ENCODE assay signal across 9 mouse cellular contexts in the genomic region with DNA sequence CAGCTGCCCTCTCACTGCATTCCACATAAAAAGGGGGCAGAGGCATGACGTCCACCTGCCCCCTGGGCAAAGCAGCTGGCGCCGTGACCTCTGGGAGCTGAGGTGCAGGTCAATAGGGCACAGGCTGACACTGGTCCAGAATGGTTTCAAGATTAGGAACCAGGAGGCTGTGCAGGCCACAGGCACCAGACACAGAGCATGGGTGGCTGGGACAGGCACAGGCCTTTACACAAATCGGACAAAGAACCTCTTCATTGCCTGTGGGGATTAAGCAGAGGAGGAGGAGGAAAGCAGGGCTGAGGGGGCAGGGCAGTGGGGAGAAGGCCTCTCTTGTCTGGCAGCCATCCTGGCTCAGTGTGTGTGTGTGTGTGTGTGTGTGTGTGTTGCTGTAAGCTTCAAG. TPM values are rescaled to one million over a fixed set of nuclear protein-coding genes. Genes with fewer than 3 reads are reported as not detected.
DNase-seq lines count a peak whose midpoint lies in the region; ATAC-seq and TF ChIP-seq lines count a peak whose summit lies in the region.
"Had no signal": no experiment of that assay in that cellular context is flagged by ENCODE, and none has a peak within 500 bp of the region (broad histone marks: within the 10 kb centered on the region; RNA-seq: fewer than 3 reads in every experiment).

No protein-coding gene starts in this region.

- H3K27ac ChIP-seq in neural tube, embryonic 11.5 days (ENCODE audit: low read depth, low read length) = no peak overlapping the region
- H3K27ac ChIP-seq in forebrain, embryonic 13.5 days = peak overlapping the region; percentile 49
- H3K27ac ChIP-seq in olfactory bulb, adult 2 months (ENCODE audit: insufficient read depth, low read depth, low read length) = 0 out of 2 replicates have a peak overlapping the region, but pooled peaks have one; percentile 18
- H3K27ac ChIP-seq: lung, embryonic 15.5 days had no signal

- no peaks in the 10 kb centered on the region for H3K9me3 ChIP-seq in neural tube, embryonic 11.5 days (ENCODE audit: control insufficient read depth, low read length)
- no peaks in the 10 kb centered on the region for H3K9me3 ChIP-seq in forebrain, embryonic 13.5 days (replicated peaks)
- H3K9me3 ChIP-seq: lung, embryonic 15.5 days had no signal

- 53% methylated on average over 4 of the region's 4 CpGs for WGBS in neural tube, embryonic 11.5 days
- 25% methylated on average over 4 of the region's 4 CpGs for WGBS in forebrain, embryonic 13.5 days
- 55% methylated on average over 4 of the region's 4 CpGs for WGBS in olfactory bulb, adult 2 months

- intact Hi-C loops in heart, postnatal 14 days (cut with DNase I) = no loop called here

- no peak overlapping the region for H3K4me2 ChIP-seq in neural tube, embryonic 11.5 days (ENCODE audit: low read depth)
- H3K4me2 ChIP-seq in forebrain, embryonic 13.5 days = no peak overlapping the region
- H3K4me2 ChIP-seq: lung, embryonic 15.5 days had no signal

- no peak for TF ChIP-seq POLR2A in olfactory bulb, adult 2 months (IDR thresholded peaks at IDR 0.05; ENCODE audit: insufficient read depth, low read depth, low read length)

- H3K36me3 ChIP-seq in neural tube, embryonic 11.5 days (ENCODE audit: control insufficient read depth, insufficient read depth, low read length) = no peaks in the 10 kb centered on the region
- peaks cover 55% of the 10 kb centered on the region for H3K36me3 ChIP-seq in forebrain, embryonic 13.5 days (ENCODE audit: poor library complexity, severe bottlenecking)

- H3K27me3 ChIP-seq in neural tube, embryonic 11.5 days (ENCODE audit: control insufficient read depth, insufficient read depth, low read length) = no peaks in the 10 kb centered on the region
- no peaks in the 10 kb centered on the region for H3K27me3 ChIP-seq in forebrain, embryonic 13.5 days
- H3K27me3 ChIP-seq: lung, embryonic 15.5 days had no signal

- DNase-seq in neural tube, embryonic 11.5 days (ENCODE audit: low spot score) = no peak
- no peak for DNase-seq in neural tube, embryonic 10.5 days (ENCODE audit: extremely low spot score, low spot score)
- peak; percentile 5 to 45 for DNase-seq in left cerebral cortex, adult 8-10 months (ENCODE audit: low spot score in 2 of 2)
- no peak for DNase-seq in heart, postnatal 14 days
- DNase-seq: cerebellum, adult 18-20 months had no signal

- no peak for ATAC-seq in neural tube, embryonic 11.5 days (ENCODE audit: insufficient read depth, low FRiP score, low TSS enrichment)
- ATAC-seq in forebrain, embryonic 13.5 days = peak; percentile 36; the same call in 1 of the 2 replicates
- ATAC-seq in erythroblast, adult 5-6 weeks (replicated peaks; ENCODE audit: low FRiP score, poor library complexity, severe bottlenecking) = no peak

- no peak overlapping the region for H3K4me3 ChIP-seq in neural tube, embryonic 11.5 days (ENCODE audit: low read depth, low read length)
- H3K4me3 ChIP-seq in forebrain, embryonic 13.5 days = no peak overlapping the region
- no peak overlapping the region for H3K4me3 ChIP-seq in olfactory bulb, adult 2 months (ENCODE audit: insufficient read depth, low read depth, low read length)
- H3K4me3 ChIP-seq: lung, embryonic 15.5 days had no signal

- TF ChIP-seq CTCF in olfactory bulb, adult 2 months (IDR thresholded peaks at IDR 0.05; ENCODE audit: insufficient read depth, low read depth, low read length) = no peak

- 0 out of 2 replicates have a peak overlapping the region, but pooled peaks have one; percentile 3 for H3K9ac ChIP-seq in neural tube, embryonic 11.5 days (ENCODE audit: low read length)
- H3K9ac ChIP-seq in forebrain, embryonic 13.5 days = no peak overlapping the region
- H3K9ac ChIP-seq: lung, embryonic 15.5 days had no signal

- no peaks in the 10 kb centered on the region; the same call in 1 of the 2 replicates for H3K4me1 ChIP-seq in neural tube, embryonic 11.5 days (ENCODE audit: control insufficient read depth, insufficient read depth, low read length)
- peaks cover 14% of the 10 kb centered on the region for H3K4me1 ChIP-seq in forebrain, embryonic 13.5 days
- H3K4me1 ChIP-seq in olfactory bulb, adult 2 months (ENCODE audit: control insufficient read depth, insufficient read depth, low read length) = peaks cover 3% of the 10 kb centered on the region; the same call in 1 of the 2 replicates

RNA-seq across cellular contexts. Expression of a gene that starts 5.8 kb away (rescaled TPM):
- 9.7 and 12.7 TPM in 2 replicates for polyA plus RNA-seq in neural tube, embryonic 11.5 days (2014; fragmentation: Nextera tagmentation; extraction: Ambion mirVana)
- 13.6 and 14.0 TPM in 2 replicates for polyA plus RNA-seq in forebrain, embryonic 13.5 days (2015; fragmentation: Nextera tagmentation; extraction: Ambion mirVana)
- total RNA-seq in left cerebral cortex, adult 8-10 months (2022) = 1 to 10 TPM; 3.3 to 4.4 (median 4.0) TPM
- not detected in 2 replicates for polyA plus RNA-seq in olfactory bulb, adult 2 months (2012; ENCODE audit: insufficient read depth, insufficient read length, low replicate concordance, missing spikeins)
- 1 to 10 TPM; 2.3 to 2.5 TPM for total RNA-seq in heart, postnatal 14 days (2021)
- 1.9 TPM in 1 of 2 replicates, not detected in the other for total RNA-seq in erythroblast, adult 5-6 weeks (2015; ENCODE audit: low replicate concordance)
- total RNA-seq in erythroblast, adult 5-6 weeks (2017; ENCODE audit: low replicate concordance) = not detected in 2 replicates

RNA-seq across cellular contexts. Expression of a gene that starts 37.5 kb away (rescaled TPM):
- polyA plus RNA-seq in neural tube, embryonic 11.5 days (2014; fragmentation: Nextera tagmentation; extraction: Ambion mirVana) = 8.8 and 9.1 TPM in 2 replicates
- 7.3 and 9.0 TPM in 2 replicates for polyA plus RNA-seq in forebrain, embryonic 13.5 days (2015; fragmentation: Nextera tagmentation; extraction: Ambion mirVana)
- total RNA-seq in left cerebral cortex, adult 8-10 months (2022) = 1 to 10 TPM in 1 of 4 experiments, under 1 TPM in 3; 0.13 to 1.4 (median 0.84) TPM
- not detected in 2 replicates for polyA plus RNA-seq in olfactory bulb, adult 2 months (2012; ENCODE audit: insufficient read depth, insufficient read length, low replicate concordance, missing spikeins)
- under 1 TPM; 0.88 to 0.98 TPM for total RNA-seq in heart, postnatal 14 days (2021)
- not detected in 2 replicates for total RNA-seq in erythroblast, adult 5-6 weeks (2015; ENCODE audit: low replicate concordance)
- 0.26 and 2.0 TPM in 2 replicates for total RNA-seq in erythroblast, adult 5-6 weeks (2017; ENCODE audit: low replicate concordance)

Comparison
In these comparisons a context has a peak if more than half of its experiments do, and no peak if none do; other contexts are left out.
1. DNase-seq: peak in left cerebral cortex, adult 8-10 months (2 of 2); none in neural tube, embryonic 11.5 days (single experiment), neural tube, embryonic 10.5 days (single experiment) and heart, postnatal 14 days (0 of 2).